Mouse (Mus musculus) liver, embryonic 14.5 days (tissue): ENCODE results near the gene Fam210b. TPM values are rescaled to one million over a fixed set of nuclear protein-coding genes. Genes with fewer than 3 reads are reported as not detected.
A peak's percentile ranks its signal among the peaks of the same experiment; 100 is the strongest.

ENCODE experiments used
- ATAC-seq: fragments of 200-750 bp; cut with Nextera tagmentation; 2 replicates; pipeline ENCODE4 v1.8.0; 2017; ENCODE audit warnings: moderate number of reproducible peaks, mild to moderate bottlenecking, moderate library complexity; ENCODE audit not compliant: insufficient read depth
- DNase-seq, 3 experiments: peaks; one replicate each; pipeline ENCODE4 v3.0.0-alpha.2; 2012 to 2013; ENCODE audit warnings: low read depth in 3 of 3, low spot score in 3 of 3
- H3K27ac ChIP-seq: fragments of 300-500 bp; sonication (generic); 2 replicates; pipeline ENCODE4 v1.5.1; 2014; ENCODE audit warnings: moderate library complexity, mild to moderate bottlenecking, control low read depth, inconsistent platforms
- H3K27me3 ChIP-seq: fragments of 300-500 bp; sonication (generic); 2 replicates; pipeline ENCODE4 v1.6.1; 2014; ENCODE audit warnings: mild to moderate bottlenecking, low read length, moderate library complexity; ENCODE audit not compliant: control insufficient read depth, insufficient read depth
- H3K36me3 ChIP-seq: fragments of 300-500 bp; sonication (generic); replicated peaks from 2 replicates; pipeline ENCODE4 v1.6.1; 2014; ENCODE audit warnings: low read depth; ENCODE audit not compliant: control insufficient read depth, insufficient read depth
- H3K4me1 ChIP-seq, 2 experiments: fragments of 200-500 bp in 1 of 2; fragments of 300-500 bp in 1 of 2; sonication (generic) in 1 of 2; replicated peaks; 2 replicates each; pipeline ENCODE4 v1.6.1; 2012 to 2014; ENCODE audit warnings: antibody characterized with exemption in 1 of 2, inconsistent platforms in 1 of 2, low read length in 1 of 2; ENCODE audit not compliant: control insufficient read depth in 2 of 2, insufficient read depth in 2 of 2
- H3K4me2 ChIP-seq: fragments of 300-500 bp; sonication (generic); 2 replicates; pipeline ENCODE4 v1.6.1; 2014; ENCODE audit warnings: low read depth, mild to moderate bottlenecking, control low read depth, moderate library complexity
- H3K4me3 ChIP-seq, 2 experiments: fragments of 200-500 bp in 1 of 2; fragments of 300-500 bp in 1 of 2; sonication (generic) in 1 of 2; 2 replicates each; pipeline ENCODE4 v1.5.1; 2012 to 2014; ENCODE audit warnings: low read depth in 2 of 2, low read length in 2 of 2, mild to moderate bottlenecking in 2 of 2, control low read depth in 1 of 2, inconsistent platforms in 1 of 2, moderate library complexity in 1 of 2; ENCODE audit not compliant: insufficient read depth in 1 of 2
- H3K9ac ChIP-seq: fragments of 300-500 bp; sonication (generic); replicated peaks from 2 replicates; pipeline ENCODE4 v1.6.1; 2014; ENCODE audit warnings: mild to moderate bottlenecking, control low read depth, moderate library complexity
- H3K9me3 ChIP-seq: fragments of 300-500 bp; sonication (generic); 2 replicates; pipeline ENCODE4 v1.6.1; 2016; ENCODE audit warnings: low read length, mixed read lengths; ENCODE audit not compliant: control insufficient read depth
- CTCF ChIP-seq: IDR thresholded peaks from 2 replicates; pipeline ENCODE4 v1.5.1; 2016; ENCODE audit warnings: antibody characterized with exemption, low read depth, control low read depth
- EP300 ChIP-seq: IDR thresholded peaks from 2 replicates; pipeline ENCODE4 v1.6.1; 2016; ENCODE audit warnings: antibody characterized with exemption, low read depth
- WGBS: fragments of 180-500 bp; shearing (Covaris S2); extraction: QIAGEN DNeasy Blood & Tissue Kit; methylation state at CpG from one replicate; pipeline ENCODE4 v1.1.7; 2014; ENCODE audit not compliant: insufficient replicate concordance; 5-methylcytosine and 5-hydroxymethylcytosine counted together
- polyA plus RNA-seq, 2 experiments: library from polyadenylated mRNA; depleted of rRNA in 1 of 2; stranded (reverse) in 1 of 2; unstranded in 1 of 2; fragments of >200 nt; fragmentation: Nextera tagmentation in 1 of 2; extraction: Ambion mirVana in 1 of 2; gene quantifications; 2 replicates each; pipeline versions ENCODE4 v1.2.1 to v1.2.3; 2012 to 2014

The Fam210b gene
- polyA plus RNA-seq, 2 experiments: 61.2 to 107 TPM

DNA sequence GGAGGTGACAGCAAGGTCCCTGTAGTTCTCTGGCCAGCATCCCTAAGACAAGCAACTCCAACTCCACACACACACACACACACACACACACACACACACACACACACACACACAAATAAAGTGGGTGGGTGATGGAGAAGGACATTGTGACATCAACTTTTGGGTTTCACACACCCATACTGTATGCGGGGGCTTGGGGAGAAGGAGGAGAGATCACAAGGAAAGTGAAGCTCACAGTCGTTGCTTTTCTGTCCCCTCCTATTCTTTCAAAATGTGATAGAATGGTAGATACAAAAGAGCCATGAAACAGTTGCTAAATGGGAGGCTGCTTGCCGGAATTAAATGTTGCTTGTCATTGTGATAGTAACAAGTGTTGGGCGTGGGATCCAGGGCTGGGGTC is 49.3 kb downstream of the Fam210b start:
- WGBS: 58% methylated on average over 4 of the region's 4 CpGs
- no peak overlapping the region for H3K9ac ChIP-seq
- TF ChIP-seq EP300: no peak
- TF ChIP-seq CTCF: no peak

DNA sequence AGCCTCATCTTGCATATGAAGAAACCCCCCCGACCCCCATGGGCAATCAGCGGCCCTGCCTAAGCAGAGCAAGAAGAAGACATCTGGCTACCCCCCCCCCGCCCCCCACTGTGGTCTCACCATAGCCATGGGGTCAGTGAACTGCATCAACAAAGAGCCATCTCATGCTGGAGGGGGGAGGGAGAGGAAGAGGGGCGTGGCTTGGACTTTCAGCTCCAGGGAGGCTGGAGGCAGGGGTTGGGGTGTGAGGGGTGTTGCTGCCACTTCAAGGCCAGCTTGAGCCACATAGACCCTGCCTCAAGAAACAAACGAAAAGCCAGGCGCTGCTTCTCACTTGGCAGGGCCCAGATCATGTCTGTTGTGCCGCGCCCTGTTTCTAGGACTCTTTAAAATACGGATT is 50.6 kb downstream of the Fam210b start:
- Histone ChIP-seq H3K9me3 (no peaks in the 10 kb centered on the region), H3K27ac (no peak overlapping the region), H3K4me1 (peaks cover 0 to 11% of the 10 kb centered on the region in 2 experiments; a peak in 2 of 4 replicates), H3K4me3 (no peak overlapping the region), H3K9ac (no peak overlapping the region), H3K36me3 (no peaks in the 10 kb centered on the region), H3K4me2 (no peak overlapping the region), H3K27me3 (no peaks in the 10 kb centered on the region)
- DNase-seq (no peak), ATAC-seq (no peak)
- TF ChIP-seq EP300 (no peak), CTCF (no peak)
- 55% methylated on average over 9 of the region's 9 CpGs for WGBS

More for the DNA sequence above, 49.3 kb downstream of the Fam210b start:
- Histone ChIP-seq H3K4me3 (no peak overlapping the region), H3K4me2 (no peak overlapping the region), H3K27ac (no peak overlapping the region), H3K36me3 (no peaks in the 10 kb centered on the region), H3K9me3 (no peaks in the 10 kb centered on the region), H3K27me3 (no peaks in the 10 kb centered on the region), H3K4me1 (peaks cover 0 to 10% of the 10 kb centered on the region in 2 experiments; a peak in 2 of 4 replicates)
- ATAC-seq (no peak), DNase-seq (no peak)

DNA sequence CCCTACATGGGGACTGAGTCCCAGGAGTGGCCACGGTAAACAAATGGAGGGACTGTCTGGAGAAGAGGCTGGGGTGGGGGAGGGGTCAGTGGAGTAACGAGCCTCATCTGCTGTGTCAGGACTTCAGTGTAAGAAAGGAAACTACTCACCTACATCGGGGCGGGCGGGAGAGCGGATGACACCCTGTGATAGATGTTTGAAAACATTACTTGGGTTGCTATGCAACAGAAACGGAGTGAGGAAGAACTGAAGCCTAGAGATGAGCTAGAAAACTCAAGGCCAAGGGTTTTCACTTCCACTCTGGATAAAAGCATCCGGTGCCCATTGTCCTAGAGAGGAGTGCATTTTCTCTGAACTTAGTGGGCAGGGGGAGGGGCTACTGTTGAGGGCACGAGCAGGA is 54.5 kb downstream of the Fam210b start:
- Histone ChIP-seq H3K4me3 (no peak overlapping the region), H3K27me3 (no peaks in the 10 kb centered on the region), H3K4me2 (no peak overlapping the region), H3K9ac (no peak overlapping the region), H3K27ac (no peak overlapping the region), H3K9me3 (no peaks in the 10 kb centered on the region), H3K36me3 (no peaks in the 10 kb centered on the region), H3K4me1 (peaks cover 0 to 7% of the 10 kb centered on the region in 2 experiments; a peak in 2 of 4 replicates)
- 33% methylated on average over 9 of the region's 9 CpGs for WGBS
- peak; percentile 36 for ATAC-seq
- DNase-seq: no peak
- no peak for TF ChIP-seq EP300
- no peak for TF ChIP-seq CTCF

DNA sequence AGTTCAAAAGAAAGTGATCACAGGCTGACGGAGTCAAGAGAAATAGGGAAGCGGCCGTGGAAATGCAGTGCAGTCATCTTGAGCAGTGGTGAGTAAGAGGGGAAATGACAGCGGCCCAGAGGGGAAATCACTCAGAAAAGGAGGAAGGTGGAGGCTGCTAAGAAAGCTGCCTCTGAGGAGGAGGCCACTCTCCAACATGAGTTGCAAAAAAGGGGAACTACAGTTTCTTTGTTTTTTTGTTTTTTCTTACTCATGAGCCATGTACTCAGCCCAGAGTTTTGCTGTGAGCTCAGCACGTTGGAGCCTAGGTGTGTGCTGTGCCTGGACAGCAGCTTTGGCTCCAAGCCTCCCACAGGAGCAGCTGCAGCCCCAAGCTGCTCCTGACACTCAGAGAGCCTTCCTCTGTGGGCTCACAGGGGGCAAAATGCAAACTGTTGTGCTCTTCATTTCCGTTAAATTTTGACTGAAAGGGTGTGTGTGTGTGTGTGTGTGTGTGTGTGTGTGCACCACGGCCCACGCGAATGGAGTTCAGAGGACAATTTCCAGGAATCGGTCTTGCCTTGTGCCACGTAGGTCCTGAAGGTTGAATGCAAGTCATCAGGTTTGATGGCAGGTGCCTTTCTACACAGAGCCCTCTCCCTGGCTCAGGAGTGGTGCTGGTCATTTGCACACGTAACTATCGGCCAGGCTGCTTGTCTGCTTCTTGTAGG is 55.9 kb downstream of the Fam210b start:
- Histone ChIP-seq H3K4me1 (peaks cover 0 to 7% of the 10 kb centered on the region in 2 experiments; a peak in 2 of 4 replicates), H3K36me3 (no peaks in the 10 kb centered on the region), H3K27me3 (no peaks in the 10 kb centered on the region), H3K27ac (no peak overlapping the region), H3K9ac (no peak overlapping the region), H3K4me3 (no peak overlapping the region), H3K4me2 (no peak overlapping the region), H3K9me3 (no peaks in the 10 kb centered on the region)
- TF ChIP-seq EP300: 0 out of 2 replicates have a peak, but pooled peaks have one; percentile 15
- no peak for TF ChIP-seq CTCF
- WGBS: 26% methylated on average over 13 of the region's 13 CpGs
- ATAC-seq (peak; percentile 33; the same call in 1 of the 2 replicates), DNase-seq (peak; percentile 26 to 58 (median 39))

DNA sequence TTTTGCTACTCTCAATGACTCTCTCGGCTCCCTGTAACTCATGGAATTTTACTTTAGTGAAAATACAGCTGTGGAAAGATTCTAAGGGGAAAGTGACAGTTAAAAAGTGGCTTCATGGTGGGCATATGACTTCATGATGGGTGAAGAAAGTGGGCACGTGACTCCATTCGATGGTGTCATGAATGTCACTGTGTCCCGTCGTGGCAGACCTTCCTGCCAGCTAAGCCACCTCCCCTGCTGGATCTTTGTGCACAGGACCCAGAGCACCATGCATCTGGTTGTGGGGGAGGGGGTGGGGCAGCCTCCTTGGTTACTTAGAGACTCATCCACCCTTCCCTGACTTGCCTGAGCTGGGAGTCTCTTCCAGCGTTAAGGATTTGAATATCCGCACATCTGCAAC is 58.9 kb downstream of the Fam210b start:
- WGBS: 58% methylated on average over 7 of the region's 7 CpGs
- H3K4me3 ChIP-seq: no peak overlapping the region
- ATAC-seq: no peak
- no peak overlapping the region for H3K27ac ChIP-seq
- no peaks in the 10 kb centered on the region for H3K9me3 ChIP-seq
- no peaks in the 10 kb centered on the region for H3K27me3 ChIP-seq
- DNase-seq: no peak
- no peaks in the 10 kb centered on the region for H3K36me3 ChIP-seq
- no peak overlapping the region for H3K4me2 ChIP-seq
- H3K9ac ChIP-seq: no peak overlapping the region
- H3K4me1 ChIP-seq: peaks cover 0 to 5% of the 10 kb centered on the region in 2 experiments; a peak in 2 of 4 replicates
- TF ChIP-seq CTCF (no peak), EP300 (no peak)
